Mouse (Mus musculus) forebrain, embryonic 10.5 days (tissue): ENCODE data around the gene Dync1i2. TPM values are rescaled to one million over a fixed set of nuclear protein-coding genes. Genes with fewer than 3 reads are reported as not detected.

Source experiments
- DNase-seq: peaks from one replicate; pipeline ENCODE4 v3.0.0-alpha.2; 2017; ENCODE audit warnings: low spot score; ENCODE audit errors: extremely low spot score
- H3K27ac ChIP-seq: fragments of 300-500 bp; sonication (generic); 2 replicates; pipeline ENCODE4 v1.5.1; 2016; ENCODE audit warnings: mild to moderate bottlenecking
- H3K27me3 ChIP-seq: fragments of 300-500 bp; sonication (generic); 2 replicates; pipeline ENCODE4 v1.6.1; 2016; ENCODE audit warnings: mild to moderate bottlenecking; ENCODE audit not compliant: poor library complexity, severe bottlenecking
- H3K36me3 ChIP-seq: fragments of 300-500 bp; sonication (generic); replicated peaks from 2 replicates; pipeline ENCODE4 v1.6.1; 2016; ENCODE audit warnings: mild to moderate bottlenecking, moderate library complexity
- H3K4me1 ChIP-seq: fragments of 300-500 bp; sonication (generic); 2 replicates; pipeline ENCODE4 v1.6.1; 2016
- H3K4me3 ChIP-seq: fragments of 300-500 bp; sonication (generic); 2 replicates; pipeline ENCODE4 v1.5.1; 2016; ENCODE audit warnings: mild to moderate bottlenecking, moderate library complexity
- H3K9me3 ChIP-seq: fragments of 300-500 bp; sonication (generic); 2 replicates; pipeline ENCODE4 v1.6.1; 2016; ENCODE audit warnings: mild to moderate bottlenecking, moderate library complexity
- WGBS: fragments of 180-500 bp; shearing (Covaris S2); methylation state at CpG from one replicate; pipeline ENCODE4 v1.1.7; 2016; 5-methylcytosine and 5-hydroxymethylcytosine counted together
- polyA plus RNA-seq: library from polyadenylated mRNA; unstranded; fragments of >200 nt; fragmentation: Nextera tagmentation; extraction: Ambion mirVana; gene quantifications from 2 replicates; pipeline ENCODE4 v1.2.1, GENCODE M21; 2016

Dync1i2 gene
- polyA plus RNA-seq, 1 experiment from 2014 or later: 102 TPM

GRCm38 (mm10) chr2:71293983-71294382 lies 82.5 kb downstream of the Dync1i2 start:
- H3K27me3 ChIP-seq: no peaks in the 10 kb centered on the region
- no peak for DNase-seq
- peaks cover 70% of the 10 kb centered on the region for H3K4me1 ChIP-seq
- no peaks in the 10 kb centered on the region for H3K9me3 ChIP-seq
- 65% methylated on average over 3 of the region's 3 CpGs for WGBS
- no peak overlapping the region for H3K27ac ChIP-seq
- no peak overlapping the region for H3K4me3 ChIP-seq
- peaks cover 2% of the 10 kb centered on the region; the same call in 1 of the 2 replicates for H3K36me3 ChIP-seq

GRCm38 (mm10) chr2:71294489-71294888 lies 83.0 kb downstream of the Dync1i2 start:
- Histone ChIP-seq H3K36me3 (peaks cover 1% of the 10 kb centered on the region; the same call in 1 of the 2 replicates), H3K27me3 (no peaks in the 10 kb centered on the region), H3K9me3 (no peaks in the 10 kb centered on the region), H3K27ac (no peak overlapping the region), H3K4me3 (no peak overlapping the region), H3K4me1 (peaks cover 68% of the 10 kb centered on the region)
- no peak for DNase-seq
- 31% methylated on average over 7 of the region's 7 CpGs for WGBS

GRCm38 (mm10) chr2:71295844-71296243 lies 84.3 kb downstream of the Dync1i2 start:
- Histone ChIP-seq H3K27me3 (no peaks in the 10 kb centered on the region), H3K9me3 (no peaks in the 10 kb centered on the region), H3K4me3 (no peak overlapping the region), H3K36me3 (no peaks in the 10 kb centered on the region; the same call in 1 of the 2 replicates), H3K27ac (no peak overlapping the region), H3K4me1 (peaks cover 55% of the 10 kb centered on the region)
- WGBS: 80% methylated on average over 12 of the region's 12 CpGs
- DNase-seq: no peak

GRCm38 (mm10) chr2:71297501-71297900 lies 86.0 kb downstream of the Dync1i2 start:
- Histone ChIP-seq H3K4me3 (no peak overlapping the region), H3K27me3 (no peaks in the 10 kb centered on the region), H3K9me3 (no peaks in the 10 kb centered on the region), H3K36me3 (no peaks in the 10 kb centered on the region; the same call in 1 of the 2 replicates), H3K27ac (no peak overlapping the region), H3K4me1 (peaks cover 43% of the 10 kb centered on the region)
- DNase-seq: no peak
- 78% methylated on average over 1 of the region's 1 CpGs for WGBS

- no peaks in the 10 kb centered on the region for H3K36me3 ChIP-seq
- H3K4me3 ChIP-seq: no peak overlapping the region
- WGBS: 87% methylated on average over 1 of the region's 1 CpGs
- H3K27ac ChIP-seq: no peak overlapping the region
- no peaks in the 10 kb centered on the region for H3K9me3 ChIP-seq
- H3K4me1 ChIP-seq: peaks cover 46% of the 10 kb centered on the region
- no peak for DNase-seq
- no peaks in the 10 kb centered on the region for H3K27me3 ChIP-seq
These were observed 87.2 kb downstream of the Dync1i2 start for GRCm38 (mm10) chr2:71298729-71299128.

- Histone ChIP-seq H3K9me3 (no peaks in the 10 kb centered on the region), H3K4me1 (peaks cover 32% of the 10 kb centered on the region), H3K27ac (no peak overlapping the region), H3K27me3 (no peaks in the 10 kb centered on the region), H3K36me3 (peaks cover 7% of the 10 kb centered on the region), H3K4me3 (no peak overlapping the region)
- DNase-seq: no peak
- 80% methylated on average over 3 of the region's 3 CpGs for WGBS
These were observed 90.7 kb downstream of the Dync1i2 start for GRCm38 (mm10) chr2:71302156-71302663.

GRCm38 (mm10) chr2:71303221-71303620 lies 91.7 kb downstream of the Dync1i2 start:
- H3K36me3 ChIP-seq: peaks cover 13% of the 10 kb centered on the region
- DNase-seq: no peak
- H3K27me3 ChIP-seq: no peaks in the 10 kb centered on the region
- H3K27ac ChIP-seq: peak overlapping the region; percentile 1; the same call in 1 of the 2 replicates
- no peak overlapping the region for H3K4me3 ChIP-seq
- no peaks in the 10 kb centered on the region for H3K9me3 ChIP-seq
- H3K4me1 ChIP-seq: peaks cover 26% of the 10 kb centered on the region

- Histone ChIP-seq H3K9me3 (no peaks in the 10 kb centered on the region), H3K27ac (0 out of 2 replicates have a peak overlapping the region, but pooled peaks have one; percentile 25), H3K36me3 (peaks cover 14% of the 10 kb centered on the region), H3K4me3 (no peak overlapping the region), H3K27me3 (no peaks in the 10 kb centered on the region), H3K4me1 (peaks cover 24% of the 10 kb centered on the region)
- DNase-seq: no peak
- 61% methylated on average over 3 of the region's 3 CpGs for WGBS
These were observed 93.3 kb downstream of the Dync1i2 start for GRCm38 (mm10) chr2:71304821-71305220.

GRCm38 (mm10) chr2:71306357-71306756 lies 94.9 kb downstream of the Dync1i2 start:
- no peak overlapping the region for H3K27ac ChIP-seq
- no peak overlapping the region for H3K4me3 ChIP-seq
- DNase-seq: no peak
- peaks cover 22% of the 10 kb centered on the region for H3K4me1 ChIP-seq
- peaks cover 28% of the 10 kb centered on the region for H3K36me3 ChIP-seq
- H3K9me3 ChIP-seq: no peaks in the 10 kb centered on the region
- H3K27me3 ChIP-seq: no peaks in the 10 kb centered on the region

GRCm38 (mm10) chr2:71309726-71310125 lies 98.2 kb downstream of the Dync1i2 start:
- no peak overlapping the region for H3K27ac ChIP-seq
- H3K27me3 ChIP-seq: no peaks in the 10 kb centered on the region
- DNase-seq: no peak
- H3K9me3 ChIP-seq: no peaks in the 10 kb centered on the region
- peaks cover 18% of the 10 kb centered on the region for H3K4me1 ChIP-seq
- no peak overlapping the region for H3K4me3 ChIP-seq
- 63% methylated on average over 2 of the region's 2 CpGs for WGBS
- peaks cover 44% of the 10 kb centered on the region for H3K36me3 ChIP-seq

GRCm38 (mm10) chr2:71312067-71312466 lies 100.6 kb downstream of the Dync1i2 start:
- Histone ChIP-seq H3K9me3 (no peaks in the 10 kb centered on the region), H3K36me3 (peaks cover 42% of the 10 kb centered on the region), H3K4me1 (peaks cover 23% of the 10 kb centered on the region), H3K27me3 (no peaks in the 10 kb centered on the region), H3K27ac (peak overlapping the region; percentile 18; the same call in 1 of the 2 replicates), H3K4me3 (no peak overlapping the region)
- no peak for DNase-seq
- 75% methylated on average over 10 of the region's 10 CpGs for WGBS
